Mouse (Mus musculus) forebrain, embryonic 15.5 days (tissue): Measurements from ENCODE around the gene Zbtb8os. TPM values are rescaled to one million over a fixed set of nuclear protein-coding genes. Genes with fewer than 3 reads are reported as not detected.
"Not testable (repeated sequence)": the region's sequence is repeated elsewhere in the genome, so short reads cannot be mapped to it uniquely, and the experiment has no call there.

Experiments
- ATAC-seq: fragments of 200-750 bp; cut with Nextera tagmentation; replicated peaks from 2 replicates; pipeline ENCODE4 v1.8.0; 2017; ENCODE audit warnings: mild to moderate bottlenecking, moderate TSS enrichment, moderate library complexity
- H3K27ac ChIP-seq: fragments of 300-500 bp; sonication (generic); replicated peaks from 2 replicates; pipeline ENCODE4 v1.5.1; 2015; ENCODE audit warnings: mild to moderate bottlenecking, inconsistent platforms
- H3K27me3 ChIP-seq: fragments of 300-500 bp; sonication (generic); 2 replicates; pipeline ENCODE4 v1.6.1; 2015; ENCODE audit warnings: inconsistent platforms
- H3K36me3 ChIP-seq: fragments of 300-500 bp; sonication (generic); 2 replicates; pipeline ENCODE4 v1.6.1; 2015; ENCODE audit warnings: mild to moderate bottlenecking, inconsistent platforms
- H3K4me1 ChIP-seq: fragments of 300-500 bp; sonication (generic); 2 replicates; pipeline ENCODE4 v1.6.1; 2015; ENCODE audit warnings: inconsistent platforms
- H3K4me2 ChIP-seq: fragments of 300-500 bp; sonication (generic); replicated peaks from 2 replicates; pipeline ENCODE4 v1.6.1; 2015; ENCODE audit warnings: mild to moderate bottlenecking, inconsistent platforms
- H3K4me3 ChIP-seq: fragments of 300-500 bp; sonication (generic); 2 replicates; pipeline ENCODE4 v1.5.1; 2015; ENCODE audit warnings: mild to moderate bottlenecking, inconsistent platforms
- H3K9ac ChIP-seq: fragments of 300-500 bp; sonication (generic); replicated peaks from 2 replicates; pipeline ENCODE4 v1.6.1; 2015; ENCODE audit warnings: mild to moderate bottlenecking, inconsistent platforms
- H3K9me3 ChIP-seq: fragments of 300-500 bp; sonication (generic); 2 replicates; pipeline ENCODE4 v1.6.1; 2016; ENCODE audit warnings: inconsistent platforms
- WGBS: fragments of 180-500 bp; shearing (Covaris S2); methylation state at CpG from one replicate; pipeline ENCODE4 v1.1.7; 2015; ENCODE audit warnings: mixed read lengths; 5-methylcytosine and 5-hydroxymethylcytosine counted together
- polyA plus RNA-seq: library from polyadenylated mRNA; unstranded; fragments of >200 nt; fragmentation: Nextera tagmentation; extraction: Ambion mirVana; gene quantifications from 2 replicates; pipeline ENCODE4 v1.2.1, GENCODE M21; 2015

Gene Zbtb8os
- polyA plus RNA-seq, 1 experiment from 2014 or later, result 29.1 TPM

- Histone ChIP-seq H3K9ac (peak overlapping the region; percentile 74), H3K27me3 (no peaks in the 10 kb centered on the region), H3K9me3 (no peaks in the 10 kb centered on the region), H3K36me3 (0 out of 2 replicates have a peak, but pooled peaks cover 8% of the 10 kb centered on the region), H3K27ac (peak overlapping the region; percentile 100), H3K4me2 (peak overlapping the region; percentile 88), H3K4me3 (peak overlapping the region; percentile 98), H3K4me1 (peaks cover 32% of the 10 kb centered on the region)
- no peak for ATAC-seq
- 50% methylated on average over 14 of the region's 14 CpGs for WGBS
Observed at GRCm38 (mm10) chr4:129336291-129336690, 796 bp downstream of the Zbtb8os start.

DNA sequence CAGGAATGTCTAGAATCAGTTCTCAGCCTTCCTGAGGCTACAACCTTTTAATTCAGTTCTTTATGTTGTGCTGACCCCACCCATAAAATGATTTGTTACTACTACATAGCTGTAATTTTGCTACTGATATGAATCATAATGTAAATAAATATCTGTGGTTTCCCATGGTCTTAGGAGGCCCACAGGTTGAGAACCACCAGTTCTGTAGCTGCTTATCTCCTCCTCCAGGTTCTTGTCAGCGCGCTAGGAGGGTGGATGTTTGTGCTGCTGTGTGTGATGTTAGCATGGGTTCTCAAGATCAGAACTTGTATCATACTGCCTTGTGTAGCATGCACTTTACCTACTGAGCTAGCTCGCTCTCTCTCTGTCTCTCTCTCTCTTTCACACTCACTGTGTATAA, 4.2 kb downstream of the Zbtb8os start:
- 99% methylated on average over 3 of the region's 3 CpGs for WGBS
- peaks cover 5% of the 10 kb centered on the region; the same call in 1 of the 2 replicates for H3K4me1 ChIP-seq

GRCm38 (mm10) chr4:129341888-129342287, 6.4 kb downstream of the Zbtb8os start:
- Histone ChIP-seq H3K4me1 (no peaks in the 10 kb centered on the region), H3K9ac (no peak overlapping the region), H3K36me3 (peaks cover 26% of the 10 kb centered on the region), H3K4me2 (no peak overlapping the region), H3K4me3 (no peak overlapping the region), H3K27me3 (no peaks in the 10 kb centered on the region), H3K9me3 (no peaks in the 10 kb centered on the region), H3K27ac (no peak overlapping the region)
- WGBS, result 85% methylated on average over 1 of the region's 1 CpGs
- no peak for ATAC-seq

More for the DNA sequence above, 4.2 kb downstream of the Zbtb8os start:
- Histone ChIP-seq H3K27me3 (no peaks in the 10 kb centered on the region), H3K9ac (no peak overlapping the region), H3K36me3 (peaks cover 19% of the 10 kb centered on the region), H3K9me3 (no peaks in the 10 kb centered on the region), H3K27ac (no peak overlapping the region), H3K4me3 (no peak overlapping the region), H3K4me2 (no peak overlapping the region)
- no peak for ATAC-seq

DNA sequence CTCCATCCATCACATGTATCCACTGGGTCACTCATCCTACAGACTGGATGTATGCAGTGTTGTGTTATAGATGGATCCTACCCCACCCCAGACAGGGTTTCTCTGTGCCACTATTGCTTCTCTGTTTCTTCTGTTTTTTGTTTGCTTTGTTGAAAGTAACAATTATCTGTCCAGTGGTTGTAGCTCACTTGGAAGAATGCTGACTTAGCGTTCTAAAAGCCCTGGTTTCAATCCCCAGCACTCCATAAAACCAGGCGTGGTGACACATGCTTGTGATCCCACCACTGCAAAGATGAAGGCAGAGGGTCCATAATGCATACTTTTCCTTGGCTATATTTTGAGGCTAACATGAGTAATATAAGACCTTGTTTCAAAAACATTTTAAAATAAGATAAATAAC, 7.2 kb downstream of the Zbtb8os start:
- Histone ChIP-seq H3K36me3 (peaks cover 28% of the 10 kb centered on the region), H3K4me1 (no peaks in the 10 kb centered on the region), H3K9me3 (no peaks in the 10 kb centered on the region), H3K4me3 (no peak overlapping the region), H3K27me3 (no peaks in the 10 kb centered on the region), H3K9ac (no peak overlapping the region), H3K4me2 (no peak overlapping the region), H3K27ac (no peak overlapping the region)
- WGBS, result 83% methylated on average over 2 of the region's 2 CpGs
- no peak for ATAC-seq

- 81% methylated on average over 15 of the region's 15 CpGs for WGBS
- Histone ChIP-seq H3K4me3 (no peak overlapping the region), H3K36me3 (peaks cover 32% of the 10 kb centered on the region), H3K9me3 (no peaks in the 10 kb centered on the region), H3K27ac (0 out of 2 replicates have a peak overlapping the region, but pooled peaks have one; percentile 32), H3K27me3 (no peaks in the 10 kb centered on the region), H3K9ac (no peak overlapping the region), H3K4me2 (no peak overlapping the region), H3K4me1 (peaks cover 4% of the 10 kb centered on the region; the same call in 1 of the 2 replicates)
- ATAC-seq, result no peak
Observed at GRCm38 (mm10) chr4:129346481-129347154, 11.1 kb downstream of the Zbtb8os start.

- peaks cover 26% of the 10 kb centered on the region for H3K36me3 ChIP-seq
- 12% methylated on average over 1 of the region's 1 CpGs for WGBS
- H3K27me3 ChIP-seq, result no peaks in the 10 kb centered on the region
- H3K4me1 ChIP-seq, result peaks cover 4% of the 10 kb centered on the region; the same call in 1 of the 2 replicates
- ATAC-seq, result 0 out of 2 replicates have a peak, but pooled peaks have one; percentile 72
- no peak overlapping the region for H3K9ac ChIP-seq
- no peak overlapping the region for H3K4me2 ChIP-seq
- no peak overlapping the region for H3K4me3 ChIP-seq
- no peaks in the 10 kb centered on the region for H3K9me3 ChIP-seq
- 0 out of 2 replicates have a peak overlapping the region, but pooled peaks have one; percentile 4 for H3K27ac ChIP-seq
Observed at GRCm38 (mm10) chr4:129350644-129351043, 15.1 kb downstream of the Zbtb8os start.

DNA sequence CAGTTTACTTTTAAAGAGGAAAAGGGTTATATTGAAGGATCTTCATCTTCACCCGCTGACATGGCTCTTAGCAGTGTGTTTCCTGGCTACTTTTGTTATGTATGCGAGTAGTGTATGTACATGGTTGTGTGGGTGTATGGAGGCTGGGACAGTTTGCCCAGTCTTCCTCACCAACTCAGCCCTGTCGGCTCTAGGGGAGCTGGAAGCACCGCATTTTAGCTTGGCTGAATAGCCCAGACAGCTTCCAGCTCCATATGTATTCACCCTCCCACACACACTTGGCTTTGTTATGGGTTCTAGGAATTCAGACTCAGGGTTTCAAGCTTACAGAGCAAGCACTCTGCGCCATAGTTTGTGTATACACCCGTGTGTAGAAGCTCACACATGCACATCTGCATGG, 15.6 kb downstream of the Zbtb8os start:
- no peak for ATAC-seq
- Histone ChIP-seq H3K27me3 (no peaks in the 10 kb centered on the region), H3K9me3 (no peaks in the 10 kb centered on the region), H3K9ac (no peak overlapping the region), H3K4me3 (no peak overlapping the region), H3K36me3 (peaks cover 28% of the 10 kb centered on the region), H3K4me1 (peaks cover 4% of the 10 kb centered on the region; the same call in 1 of the 2 replicates), H3K4me2 (no peak overlapping the region), H3K27ac (0 out of 2 replicates have a peak overlapping the region, but pooled peaks have one; percentile 4)
- 72% methylated on average over 6 of the region's 6 CpGs for WGBS

GRCm38 (mm10) chr4:129353176-129353575, 17.7 kb downstream of the Zbtb8os start:
- peaks cover 33% of the 10 kb centered on the region for H3K36me3 ChIP-seq
- no peak overlapping the region for H3K27ac ChIP-seq
- peaks cover 4% of the 10 kb centered on the region; the same call in 1 of the 2 replicates for H3K4me1 ChIP-seq
- WGBS, result 89% methylated on average over 12 of the region's 12 CpGs
- H3K27me3 ChIP-seq, result no peaks in the 10 kb centered on the region
- no peak overlapping the region for H3K4me2 ChIP-seq
- H3K4me3 ChIP-seq, result no peak overlapping the region
- ATAC-seq, result no peak
- no peaks in the 10 kb centered on the region for H3K9me3 ChIP-seq
- no peak overlapping the region for H3K9ac ChIP-seq

DNA sequence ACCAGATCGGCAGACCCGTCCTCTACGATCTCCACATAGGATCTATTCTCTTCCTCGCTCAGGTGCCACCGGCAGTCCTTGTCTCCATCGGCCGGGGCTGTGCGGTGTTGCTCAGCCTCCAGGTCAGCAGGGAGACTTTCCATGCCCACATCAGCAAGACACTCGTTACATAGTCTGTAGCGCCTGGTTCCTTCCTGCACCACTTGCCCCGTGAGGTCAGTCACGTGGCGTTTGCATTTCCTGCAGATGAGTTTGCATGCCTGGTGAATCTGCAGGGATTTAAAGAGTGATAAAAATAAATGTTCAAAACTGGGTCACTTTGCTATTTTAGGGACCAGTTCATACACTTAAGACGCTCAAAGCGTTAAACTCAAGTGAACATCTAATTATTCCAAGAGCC, 18.7 kb downstream of the Zbtb8os start:
- Histone ChIP-seq H3K9ac (no peak overlapping the region), H3K4me3 (no peak overlapping the region), H3K36me3 (peaks cover 37% of the 10 kb centered on the region), H3K27ac (no peak overlapping the region), H3K4me2 (no peak overlapping the region), H3K27me3 (no peaks in the 10 kb centered on the region), H3K4me1 (peaks cover 4% of the 10 kb centered on the region; the same call in 1 of the 2 replicates), H3K9me3 (no peaks in the 10 kb centered on the region)
- 80% methylated on average over 15 of the region's 15 CpGs for WGBS
- ATAC-seq, result no peak

GRCm38 (mm10) chr4:129357613-129358163, 22.2 kb downstream of the Zbtb8os start:
- Histone ChIP-seq H3K4me2 (no peak overlapping the region), H3K9me3 (no peaks in the 10 kb centered on the region), H3K36me3 (peaks cover 41% of the 10 kb centered on the region), H3K27me3 (no peaks in the 10 kb centered on the region), H3K4me1 (no peaks in the 10 kb centered on the region), H3K4me3 (no peak overlapping the region), H3K27ac (no peak overlapping the region), H3K9ac (no peak overlapping the region)
- no peak for ATAC-seq
- WGBS, result 91% methylated on average over 15 of the region's 15 CpGs

DNA sequence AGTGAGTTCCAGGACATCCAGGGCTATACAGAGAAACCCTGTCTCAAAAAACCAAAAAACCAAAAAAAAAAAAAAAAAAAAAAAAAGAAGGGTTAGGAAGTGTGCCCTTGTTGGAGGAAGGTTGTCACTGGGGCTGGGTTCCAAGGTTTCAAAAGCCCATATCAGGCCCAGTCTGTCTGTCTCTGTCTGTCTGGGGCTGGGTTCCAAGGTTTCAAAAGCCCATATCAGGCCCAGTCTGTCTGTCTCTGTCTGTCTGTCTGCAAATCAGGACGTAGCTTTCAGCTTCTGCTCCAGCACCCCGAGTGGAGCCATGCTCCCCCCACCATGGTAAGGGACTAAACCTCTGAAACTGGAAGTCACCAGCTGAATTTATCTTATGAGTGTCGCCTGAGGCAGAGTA, 26.7 kb downstream of the Zbtb8os start:
- peaks cover 27% of the 10 kb centered on the region for H3K36me3 ChIP-seq
- not testable (repeated sequence) for H3K4me1 ChIP-seq, H3K4me2 ChIP-seq, H3K9me3 ChIP-seq, H3K27me3 ChIP-seq, H3K27ac ChIP-seq, H3K4me3 ChIP-seq, H3K9ac ChIP-seq, ATAC-seq
- WGBS, result 77% methylated on average over 3 of the region's 3 CpGs

GRCm38 (mm10) chr4:129362771-129363170, 27.3 kb downstream of the Zbtb8os start:
- no peak overlapping the region for H3K9ac ChIP-seq
- no peak for ATAC-seq
- no peak overlapping the region for H3K4me2 ChIP-seq
- no peaks in the 10 kb centered on the region for H3K27me3 ChIP-seq
- 69% methylated on average over 5 of the region's 5 CpGs for WGBS
- peaks cover 24% of the 10 kb centered on the region for H3K36me3 ChIP-seq
- no peak overlapping the region for H3K4me3 ChIP-seq
- no peak overlapping the region for H3K27ac ChIP-seq
- no peaks in the 10 kb centered on the region for H3K4me1 ChIP-seq
- H3K9me3 ChIP-seq, result no peaks in the 10 kb centered on the region
